Mouse (Mus musculus) spleen, postnatal 10 days (tissue): ENCODE measurements at regions not wholly inside any gene's neighbourhood (a gene's known extent, or its start where the extent isn't known, plus 50 kb on each side); places are given as distances from the start of the nearest gene placed in this dataset.

ENCODE experiments used
- DNase-seq, 2 experiments: peaks; one replicate each; pipeline ENCODE4 v3.0.0; 2021 to 2022; ENCODE audit warnings: low spot score in 2 of 2

DNA sequence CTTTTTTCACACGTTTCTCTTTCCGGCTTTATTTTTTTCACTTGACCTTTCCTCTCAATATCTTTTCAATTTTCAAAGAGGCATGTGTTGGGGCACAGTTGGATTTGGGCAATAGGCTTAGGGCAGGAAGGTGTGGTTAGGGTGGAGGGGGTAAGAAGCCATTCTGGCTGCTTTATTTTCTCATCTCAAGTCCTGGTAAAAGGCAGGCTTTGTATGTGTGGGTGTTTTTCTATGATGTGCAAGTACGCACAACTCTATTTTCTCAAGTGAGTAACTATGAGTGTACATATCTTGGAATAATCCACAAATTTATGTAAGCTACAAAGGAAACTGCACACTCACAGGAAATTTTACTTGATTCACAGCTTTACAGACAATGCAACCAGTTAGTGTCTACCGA, 121.5 kb upstream of the Ifne start:
- no peak for DNase-seq

DNA sequence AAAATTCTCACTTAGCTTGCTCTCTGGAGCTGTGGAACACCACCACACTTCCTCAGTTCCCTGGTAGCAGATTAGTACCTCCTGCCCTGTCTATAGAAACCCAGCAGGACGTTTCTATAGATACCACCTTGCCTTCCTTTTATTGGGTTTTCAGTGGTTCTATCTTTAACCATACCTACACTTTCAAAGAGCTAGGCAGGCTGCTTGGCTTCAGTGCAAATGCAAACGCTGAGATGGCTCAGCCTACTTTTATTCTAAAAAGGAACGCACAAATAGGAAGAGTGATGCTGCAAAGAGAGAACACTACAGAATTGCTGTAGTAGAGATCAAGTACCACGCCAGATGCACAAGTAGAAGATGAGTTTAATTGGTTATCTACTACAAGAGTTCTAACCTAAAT, 120.9 kb upstream of the Ifne start:
- DNase-seq = no peak

DNA sequence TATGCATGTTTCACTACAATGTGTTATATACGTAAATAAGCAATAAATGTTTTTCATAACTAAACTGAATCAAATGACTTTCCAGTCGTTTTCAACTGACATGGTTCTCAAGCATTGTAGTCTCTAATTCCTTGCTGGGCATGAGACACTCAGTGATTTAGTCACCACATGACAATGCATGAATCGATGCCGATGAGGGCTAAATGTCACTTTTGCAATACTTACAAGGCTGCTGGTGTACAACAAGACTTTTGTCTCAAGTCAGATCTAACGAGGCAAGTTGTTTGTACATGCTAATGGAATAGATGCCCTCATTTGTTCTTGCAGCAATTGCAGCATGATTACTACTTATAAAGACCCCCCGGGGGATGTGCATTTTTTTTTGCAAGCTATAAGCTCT, 120.2 kb upstream of the Ifne start:
- DNase-seq = no peak

DNA sequence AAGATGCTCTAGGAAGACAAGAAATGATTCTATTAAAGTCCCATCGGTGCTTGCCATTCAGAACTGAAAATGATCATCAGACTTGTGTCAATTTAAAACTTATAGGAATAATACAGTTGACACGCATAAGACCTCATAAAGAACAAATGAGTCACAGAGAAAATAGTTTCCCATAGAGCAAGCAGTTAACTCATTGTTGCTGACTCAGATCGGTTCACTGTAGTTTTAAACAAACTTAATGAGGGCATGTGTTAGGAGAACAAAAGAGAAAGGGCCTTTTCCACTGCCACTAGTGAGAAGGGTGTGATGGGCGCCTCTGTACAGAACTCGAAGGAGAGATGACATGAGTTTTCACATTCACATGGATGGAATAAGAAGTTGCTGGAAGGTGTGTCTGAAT, 118.3 kb upstream of the Ifne start:
- DNase-seq = no peak

DNA sequence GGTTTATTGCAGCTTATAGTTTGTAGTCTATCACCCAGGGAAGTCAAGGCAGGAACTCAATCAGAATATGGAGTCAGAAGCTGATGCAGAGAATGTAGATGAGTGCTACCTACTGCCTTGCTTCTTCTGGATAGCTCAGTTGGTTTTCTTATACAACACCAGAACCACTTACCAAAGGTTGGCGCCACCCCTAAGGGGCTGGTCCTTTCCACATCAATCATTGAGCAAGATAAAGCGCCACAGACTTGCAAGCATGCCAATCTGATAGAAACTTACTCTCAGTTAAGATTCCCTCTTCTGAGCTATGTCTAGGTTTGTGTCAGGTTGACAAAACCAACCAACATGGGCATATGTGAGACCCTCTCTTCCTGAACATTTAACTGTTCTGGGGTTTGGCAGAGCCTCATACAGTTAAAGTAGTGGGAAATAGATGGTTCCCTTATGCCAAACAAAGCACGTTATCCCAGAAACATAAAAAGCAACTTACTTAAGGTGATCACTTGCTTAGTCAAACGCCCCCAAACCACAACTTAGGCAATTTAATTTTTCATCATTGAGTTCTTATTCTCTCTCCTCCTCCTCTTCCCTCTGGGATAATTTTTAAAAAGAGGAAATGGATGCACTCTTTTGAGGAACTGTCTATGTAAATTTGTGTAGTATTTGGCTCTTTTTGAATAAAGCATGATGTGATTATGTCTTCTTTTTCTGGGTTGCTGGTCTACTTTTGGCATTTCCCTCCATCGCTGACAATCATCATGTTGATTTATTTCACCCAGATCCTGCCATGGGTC, 115.3 kb upstream of the Ifne start:
- DNase-seq = no peak

DNA sequence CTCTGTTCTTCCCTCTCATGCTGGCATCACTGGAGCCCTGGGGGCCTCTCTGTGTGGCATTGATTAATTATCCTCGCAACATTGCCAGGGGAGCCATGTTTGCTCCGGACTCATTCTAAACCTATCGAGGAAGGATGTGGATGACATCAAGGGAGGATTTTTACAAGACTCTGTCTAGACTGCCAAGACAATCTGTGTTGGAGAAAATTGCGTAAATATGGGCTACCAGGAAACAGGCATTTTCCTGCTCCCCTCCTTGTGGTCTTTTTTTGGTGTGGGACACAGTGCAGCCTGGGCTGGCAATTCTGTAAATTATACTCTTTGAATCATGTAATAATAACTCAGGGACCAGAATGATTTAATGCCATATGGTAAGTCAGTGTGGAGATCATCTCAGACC, 114.5 kb upstream of the Ifne start:
- DNase-seq = no peak

DNA sequence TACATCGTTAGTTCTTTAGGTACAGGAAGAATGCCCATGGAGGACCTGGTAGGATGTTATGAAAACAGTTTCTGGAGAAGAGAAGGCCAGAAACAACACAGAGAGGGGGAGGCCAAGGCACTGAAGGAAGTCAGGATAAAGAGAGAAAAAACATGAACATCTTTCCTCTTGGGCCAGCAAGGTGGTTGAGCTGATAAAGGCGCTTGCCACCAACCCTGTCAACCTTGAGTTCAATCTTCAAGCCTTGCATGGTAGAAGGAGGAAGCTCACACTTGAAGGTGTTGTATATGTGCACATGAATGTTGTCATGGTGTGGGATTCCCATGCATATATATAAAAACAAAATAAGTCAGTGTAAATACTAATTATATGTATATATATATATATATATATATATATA, 112.5 kb upstream of the Ifne start:
- DNase-seq = no peak

DNA sequence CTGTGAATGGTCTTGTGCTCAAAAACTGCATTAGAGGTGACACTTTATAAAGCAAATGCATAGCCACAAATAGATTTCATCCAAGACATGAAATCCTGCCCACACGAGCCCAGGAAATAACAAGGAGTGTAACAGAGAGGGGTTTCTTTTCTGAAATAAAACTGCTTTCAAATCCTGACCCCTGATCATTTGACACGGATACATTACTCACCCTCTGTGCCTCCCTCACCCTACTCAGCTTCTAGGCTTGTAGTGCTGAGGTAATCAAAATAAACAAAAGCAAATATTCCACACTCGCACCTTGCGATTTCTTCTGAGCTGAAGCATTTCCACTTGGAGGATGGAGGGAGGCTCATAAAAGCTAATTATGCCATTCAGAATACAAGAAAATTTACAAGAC, 108.4 kb upstream of the Ifne start:
- DNase-seq = no peak

DNA sequence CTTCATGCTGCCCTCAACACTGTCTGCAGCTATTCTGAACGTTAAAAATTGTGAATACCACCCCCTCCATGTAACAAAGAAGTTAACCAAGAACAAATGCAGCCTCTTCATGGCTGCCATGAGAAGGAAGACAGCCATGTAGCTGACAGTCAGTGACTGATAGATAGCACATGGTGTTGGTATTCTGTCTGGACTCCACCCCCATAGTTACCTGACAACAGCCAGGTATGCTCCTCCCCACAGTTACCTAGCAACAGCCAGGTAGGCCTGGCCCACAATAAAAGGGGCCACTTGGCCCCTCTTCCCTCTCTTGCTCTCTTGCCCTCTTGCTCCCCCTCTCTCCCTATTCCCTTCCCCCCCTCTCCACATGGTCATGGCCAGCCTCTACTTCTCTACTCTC, 107.1 kb upstream of the Ifne start:
- DNase-seq = no peak

DNA sequence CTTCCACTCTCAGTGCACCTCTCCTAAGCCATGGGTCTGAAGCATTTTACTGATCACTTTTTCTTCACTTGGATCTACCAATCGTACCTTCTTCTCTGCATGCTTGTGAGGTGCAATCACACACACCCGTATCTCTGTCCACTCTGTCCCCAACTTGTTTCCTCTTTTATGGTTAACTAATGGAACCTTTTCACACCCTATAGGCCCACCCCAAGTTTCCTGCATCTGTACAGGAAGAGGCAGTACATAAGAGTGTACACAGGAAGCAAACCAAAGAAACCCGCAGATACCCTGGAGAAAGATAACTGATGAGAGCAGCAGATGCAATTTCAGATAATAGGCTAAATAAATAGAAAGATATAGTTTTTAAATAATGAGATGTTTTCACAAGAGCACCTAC, 102.5 kb upstream of the Ifne start:
- DNase-seq = no peak

DNA sequence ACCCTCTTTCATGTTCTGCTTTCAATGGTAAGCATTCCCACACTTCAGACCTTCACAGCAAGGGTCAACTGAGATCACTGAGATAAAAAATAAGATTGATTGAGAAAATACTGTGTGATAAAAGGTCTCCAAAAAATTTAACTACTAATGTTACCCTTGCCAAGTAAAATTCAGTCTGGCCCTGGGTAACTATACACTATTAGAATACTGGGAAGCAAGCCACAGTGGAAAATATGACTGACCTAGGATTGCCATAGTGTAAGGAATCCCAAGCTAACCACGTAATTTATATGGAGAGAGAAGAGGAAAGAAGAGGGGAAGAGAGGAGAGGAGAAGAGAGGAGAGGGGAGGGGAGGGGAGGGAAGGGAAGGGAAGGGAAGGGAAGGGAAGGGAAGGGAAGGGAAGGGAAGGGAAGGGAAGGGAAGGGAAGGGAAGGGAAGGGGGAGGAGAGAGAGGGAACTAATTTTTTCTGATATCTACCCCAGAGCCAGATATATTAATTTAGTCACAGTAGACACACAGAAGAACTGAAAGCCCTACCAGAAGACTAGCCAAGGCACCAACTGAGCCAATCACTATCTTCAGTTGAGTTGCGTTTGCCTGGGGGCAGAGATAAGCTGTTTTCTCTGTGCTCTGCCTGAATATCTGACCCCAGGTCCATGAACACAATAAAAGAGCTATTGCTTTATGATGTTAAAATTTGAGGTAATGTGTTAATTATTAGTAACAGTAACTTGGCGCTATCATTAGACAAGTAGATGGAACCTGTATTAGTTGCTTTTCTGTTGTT, 97.3 kb upstream of the Ifne start:
- DNase-seq = no peak

DNA sequence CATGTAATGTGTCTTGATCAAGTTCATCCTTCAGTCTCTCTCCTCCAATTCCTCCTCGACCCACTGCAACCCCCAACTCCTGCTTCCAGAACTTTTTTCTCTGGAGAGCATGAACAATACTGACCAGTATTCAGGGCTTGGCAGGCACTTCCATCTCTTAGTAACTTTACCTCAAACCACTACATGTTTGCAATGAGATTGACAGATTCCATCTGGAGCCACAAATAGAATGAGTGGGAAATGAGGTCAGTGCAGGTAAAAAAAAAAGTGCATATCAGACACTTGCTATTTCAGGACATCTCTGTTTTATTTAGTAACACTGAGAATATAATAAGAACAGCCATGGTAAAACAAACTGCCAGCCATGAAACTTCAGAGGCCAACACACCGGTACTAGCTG, 94.5 kb upstream of the Ifne start:
- DNase-seq = no peak

DNA sequence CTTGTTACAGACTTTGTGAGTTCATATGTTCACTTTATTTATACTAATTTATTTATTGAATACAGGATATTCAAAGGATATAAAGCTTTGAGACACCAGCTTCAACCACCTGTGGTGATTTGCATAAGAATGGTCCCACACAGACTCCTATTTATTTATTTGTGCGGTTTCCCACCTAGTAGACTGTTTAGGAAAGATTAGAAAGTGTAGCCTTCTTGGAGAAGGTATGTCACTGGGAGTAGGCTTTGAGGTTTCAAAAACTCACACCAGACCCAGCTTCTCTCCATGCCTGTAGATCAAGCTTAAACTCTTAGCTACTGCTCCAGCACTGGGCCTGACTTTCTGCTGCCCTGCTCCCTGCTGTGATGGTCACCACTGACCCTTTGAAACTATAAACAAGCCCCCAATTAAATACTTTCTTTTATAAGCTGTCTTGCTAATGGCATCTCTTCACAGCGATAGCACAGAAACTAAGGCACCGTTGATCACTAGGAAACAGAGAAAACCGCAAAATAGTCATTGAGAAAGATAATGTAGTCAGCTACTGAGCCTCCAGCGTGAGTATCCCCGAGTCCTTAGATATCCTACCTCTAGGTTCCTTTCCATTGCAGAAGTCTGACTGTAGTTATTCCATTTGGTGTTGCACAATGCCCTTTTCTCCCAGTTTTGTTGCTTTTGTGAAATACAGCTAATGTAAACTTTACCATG, 89.3 kb upstream of the Ifne start:
- DNase-seq = no peak

DNA sequence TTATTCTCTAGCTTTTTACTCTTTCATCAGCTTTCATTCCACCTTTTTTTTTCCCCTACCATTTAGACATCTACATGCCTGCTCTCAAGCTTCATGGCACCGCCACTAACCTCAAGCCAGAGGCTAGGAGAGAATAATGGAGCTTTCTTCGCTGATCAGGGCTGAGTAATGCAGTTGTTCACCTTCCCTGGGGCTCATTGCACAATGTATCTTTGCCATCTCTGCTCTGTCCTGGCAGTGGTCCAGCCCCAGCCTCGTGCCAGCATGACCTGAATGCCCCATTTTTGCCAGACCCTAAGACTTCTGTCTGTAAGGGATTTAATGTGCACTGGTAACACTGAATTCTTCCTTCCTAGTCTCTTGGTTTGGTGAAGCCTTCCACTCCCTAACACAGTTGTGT, 79.6 kb upstream of the Ifne start:
- no peak for DNase-seq

DNA sequence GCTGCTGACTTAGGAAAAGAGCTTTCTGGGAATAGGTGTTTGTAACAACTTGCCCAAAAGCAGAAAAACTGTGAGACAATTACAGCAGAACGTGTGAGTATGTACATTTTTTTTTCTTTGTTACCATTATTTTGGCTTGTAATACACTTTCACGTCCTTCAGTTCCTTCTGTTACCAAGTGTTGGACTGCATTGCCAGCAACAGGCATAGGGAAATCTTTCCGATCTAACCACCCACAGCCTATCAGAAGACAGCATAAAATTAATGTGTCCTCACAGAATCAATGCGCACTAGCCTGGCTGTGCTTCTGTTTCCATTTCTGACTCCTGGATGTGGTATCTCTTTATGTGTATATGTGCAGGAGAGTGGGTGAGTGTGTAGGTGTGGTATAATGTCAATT, 76.6 kb upstream of the Ifne start:
- DNase-seq = no peak

DNA sequence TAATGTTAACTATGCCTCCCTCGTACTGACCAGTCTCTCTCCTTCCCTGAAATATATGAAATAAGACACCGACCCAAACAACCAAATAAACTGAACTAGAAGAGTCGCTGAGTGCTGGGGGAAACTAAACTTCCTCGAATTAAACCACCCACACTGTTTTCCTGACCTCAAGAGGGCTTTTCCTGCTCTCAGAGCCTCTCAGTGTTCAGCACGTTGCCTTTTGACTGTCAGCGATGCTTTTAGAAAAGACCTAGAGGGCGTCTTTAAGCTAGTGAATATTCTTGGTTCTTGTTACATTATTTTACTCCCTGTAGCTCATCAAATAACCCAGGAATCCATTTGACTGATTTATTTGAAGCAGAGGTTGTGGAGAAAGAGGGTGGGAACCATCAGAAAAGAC, 76.2 kb upstream of the Ifne start:
- DNase-seq = no peak

DNA sequence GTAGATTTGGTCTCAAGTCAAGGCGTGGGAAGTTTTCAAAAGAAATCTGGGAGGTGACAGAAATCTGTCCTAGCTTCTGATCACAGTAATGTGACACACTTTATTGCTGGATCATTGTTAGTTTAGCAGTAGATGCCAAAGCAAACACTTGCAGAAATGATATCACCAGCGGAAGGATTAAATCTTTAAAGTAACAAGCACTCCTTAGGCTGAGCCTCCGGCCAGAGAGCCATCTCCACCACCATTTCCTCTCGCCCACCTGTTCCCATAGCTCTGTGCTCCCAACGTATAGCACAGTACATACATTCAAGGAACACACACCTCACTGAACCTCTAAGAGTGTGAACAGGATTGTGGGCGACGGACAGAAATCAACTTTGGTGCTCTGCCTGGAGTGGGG, 75.6 kb upstream of the Ifne start:
- no peak for DNase-seq

DNA sequence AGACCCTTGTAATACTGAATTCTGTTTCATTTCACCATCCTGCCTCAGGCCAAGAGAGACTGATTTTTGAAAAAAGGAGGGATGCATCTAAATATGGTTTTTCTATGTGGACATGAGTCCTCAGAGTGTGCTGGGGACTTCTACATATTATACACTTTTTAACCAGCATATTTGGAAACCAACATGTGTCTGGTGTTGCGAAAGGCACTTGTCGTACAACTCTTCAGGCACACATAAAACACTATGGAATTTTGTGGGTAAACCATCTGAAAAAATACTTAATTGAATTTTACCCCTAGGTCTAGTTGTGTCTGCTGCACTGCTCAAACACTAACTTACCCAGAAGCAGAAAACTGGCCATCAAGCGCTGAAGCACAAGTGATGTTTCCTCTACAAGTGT, 74.0 kb upstream of the Ifne start:
- no peak for DNase-seq

DNA sequence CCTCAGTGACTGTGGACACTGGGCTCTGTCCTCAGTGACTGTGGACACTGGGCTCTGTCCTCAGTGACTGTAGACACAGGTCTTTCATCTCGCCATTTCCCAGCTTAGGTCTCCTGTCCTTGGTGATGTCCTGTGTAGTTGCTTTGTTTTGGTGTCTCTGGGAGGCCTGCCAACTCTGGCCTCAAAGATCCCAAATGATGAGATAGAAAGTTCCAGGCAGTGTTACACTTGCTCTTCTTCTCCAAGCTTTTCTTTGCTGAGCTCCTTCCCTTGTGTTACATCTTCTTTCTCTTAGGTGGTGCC, 71.0 kb upstream of the Ifne start:
- no peak for DNase-seq

DNA sequence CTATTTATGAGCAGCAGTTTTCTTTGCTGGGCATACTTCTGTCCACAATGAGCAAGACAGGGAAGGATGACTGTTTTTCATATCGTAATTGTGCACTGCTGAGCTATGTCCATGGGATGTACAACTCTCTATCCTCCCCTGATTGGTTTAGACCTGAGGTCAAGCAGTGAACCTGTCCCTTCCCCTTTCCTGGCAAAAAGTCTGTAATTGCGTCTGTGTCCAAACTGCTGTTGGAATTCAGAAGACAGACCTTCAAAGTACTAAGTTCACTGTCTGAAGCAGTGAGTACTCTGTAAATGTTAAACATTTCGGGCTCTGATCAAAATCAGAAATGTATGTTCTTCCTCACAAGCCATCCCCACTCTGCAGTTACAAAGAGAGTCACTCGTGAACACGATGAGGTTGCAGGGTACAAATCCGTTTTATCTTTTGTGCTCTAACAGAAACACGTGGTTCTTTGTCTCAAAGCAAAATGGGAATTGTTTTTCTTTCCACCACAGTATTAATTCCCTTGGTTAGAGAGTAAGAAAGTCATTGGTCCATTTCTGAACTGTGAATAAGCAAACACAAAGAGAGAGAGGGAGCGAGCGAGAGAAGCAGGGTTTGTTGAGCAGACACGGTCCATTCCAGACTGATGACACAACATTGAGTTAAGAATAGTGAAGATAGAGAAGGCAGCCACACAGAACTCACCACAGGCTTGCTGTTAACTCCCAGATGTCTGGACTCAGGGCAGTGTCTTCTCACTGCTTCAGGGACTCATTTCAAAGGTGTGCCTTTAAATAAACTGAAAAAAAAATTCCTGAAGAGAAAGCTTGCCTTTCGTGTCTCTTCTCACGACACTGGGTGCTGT, 70.4 kb upstream of the Ifne start:
- no peak for DNase-seq

DNA sequence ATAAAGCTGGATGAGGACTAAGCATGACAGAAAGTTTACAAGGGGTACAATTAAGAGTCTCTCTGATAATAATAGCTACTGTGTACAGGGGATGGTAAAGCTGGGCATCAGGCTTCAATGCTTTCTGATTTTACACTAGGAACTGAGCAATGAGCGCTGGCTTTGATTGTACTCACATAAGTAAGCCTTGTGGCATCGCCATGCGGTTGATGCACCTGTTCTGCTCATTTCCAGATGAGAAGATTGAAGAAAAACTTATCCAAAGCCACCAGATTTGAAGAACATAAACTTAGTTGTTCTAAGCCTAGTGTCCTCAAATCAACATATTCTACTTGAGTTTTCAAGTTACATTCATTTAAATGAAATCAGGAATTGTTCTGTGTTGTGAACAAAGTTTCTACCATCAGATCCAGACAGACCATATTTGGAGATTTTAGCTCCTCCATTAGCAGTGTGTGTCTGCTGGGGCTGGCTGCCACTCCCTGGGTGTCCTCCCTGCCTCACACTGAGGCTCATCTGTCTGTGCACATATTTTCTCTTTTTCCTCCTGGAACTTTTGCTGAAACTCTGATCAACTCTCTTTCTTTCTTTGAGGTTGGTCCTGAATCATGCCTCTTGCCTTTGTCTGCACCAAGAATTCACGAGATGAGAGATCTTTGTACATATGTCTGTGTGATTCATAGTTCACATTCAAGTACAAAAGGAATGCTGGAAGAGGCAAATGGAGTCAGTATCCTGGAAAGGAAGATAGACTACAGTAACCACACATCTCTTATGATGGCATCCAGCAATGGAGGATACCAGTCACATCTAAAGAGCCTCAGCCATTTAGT, 68.2 kb upstream of the Ifne start:
- DNase-seq = no peak
